Mouse (Mus musculus): ENCODE data around the gene Rere.
"Not testable (repeated sequence)": the region's sequence is repeated elsewhere in the genome, so short reads cannot be mapped to it uniquely, and the experiment has no call there.

DNA sequence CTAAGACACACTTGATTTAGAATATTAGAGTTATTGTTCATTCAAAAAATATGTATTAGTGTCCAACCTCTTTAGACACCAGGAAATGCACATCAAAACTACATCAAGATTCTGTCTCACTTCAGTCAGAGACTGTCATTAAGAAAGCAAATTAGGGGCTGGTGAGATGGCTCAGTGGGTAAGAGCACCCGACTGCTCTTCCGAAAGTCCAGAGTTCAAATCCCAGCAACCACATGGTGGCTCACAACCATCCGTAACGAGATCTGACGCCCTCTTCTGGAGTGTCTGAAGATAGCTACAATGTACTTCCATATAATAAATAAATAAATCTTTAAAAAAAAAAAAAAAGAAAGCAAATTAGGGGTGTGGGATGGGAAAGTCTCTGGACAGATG lies 212.5 kb downstream of the Rere start:
- TF ChIP-seq SIN3A (IDR thresholded peaks at IDR 0.05; ENCODE audit: low read length); EP300 (IDR thresholded peaks at IDR 0.05; ENCODE audit: low read length); CTCF (conservative IDR thresholded peaks at IDR 0.05 in 1 of 2, IDR thresholded peaks at IDR 0.05 in 1 of 2; ENCODE audit: low read depth in 2 of 2, low read length in 2 of 2); BHLHE40 (IDR thresholded peaks at IDR 0.05; ENCODE audit: low read depth, low read length); RAD21 (IDR thresholded peaks at IDR 0.05; ENCODE audit: low read depth, low read length); ZNF384 (IDR thresholded peaks at IDR 0.05; ENCODE audit: low read depth, low read length); POLR2A (IDR thresholded peaks at IDR 0.05; ENCODE audit: low read depth, low read length); GABPA (IDR thresholded peaks at IDR 0.05; ENCODE audit: insufficient replicate concordance, low read depth, low read length); MEF2A (IDR thresholded peaks at IDR 0.05; ENCODE audit: borderline replicate concordance, low read depth, low read length); CHD1 (IDR thresholded peaks at IDR 0.05; ENCODE audit: low read depth, low read length); USF1 (IDR thresholded peaks at IDR 0.05; ENCODE audit: low read depth, low read length); NRF1 (IDR thresholded peaks at IDR 0.05; ENCODE audit: low read depth, low read length); ETS1 (conservative IDR thresholded peaks at IDR 0.05; ENCODE audit: low read depth, low read length); MYC (IDR thresholded peaks at IDR 0.05; ENCODE audit: low read depth, low read length): not testable (repeated sequence)

Data from CH12.LX (cell line).